Mouse (Mus musculus): ENCODE results near the gene Snx29.

DNA sequence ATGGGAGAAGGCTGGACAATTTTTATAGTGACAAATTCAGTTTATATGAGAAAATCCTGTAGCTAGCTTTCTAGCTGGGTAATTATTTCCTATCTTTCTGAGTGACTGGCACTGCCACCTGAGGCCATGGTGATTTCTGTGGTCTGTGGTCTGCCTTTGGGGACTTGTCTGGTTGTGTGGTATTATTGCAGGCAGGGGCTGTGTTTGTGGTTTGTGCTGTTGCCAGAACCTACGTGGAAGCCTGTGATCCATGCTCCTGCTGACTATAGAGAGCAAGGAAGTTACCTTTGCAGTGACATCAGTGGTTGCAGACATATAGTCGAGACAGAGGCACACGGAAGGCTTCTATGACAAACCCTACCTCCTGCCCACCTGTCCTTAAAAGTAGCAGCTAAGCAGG is 298.3 kb downstream of the Snx29 start:
- TF ChIP-seq CTCF (IDR thresholded peaks at IDR 0.05; ENCODE audit: low read depth, low read length) = no peak
- no peak for TF ChIP-seq POLR2A (IDR thresholded peaks at IDR 0.05; ENCODE audit: borderline replicate concordance, low read depth, low read length)
